Mouse (Mus musculus): ENCODE results near the gene Casc1.

- TF ChIP-seq CTCF (conservative IDR thresholded peaks at IDR 0.05; ENCODE audit: insufficient read depth, insufficient read length, low read depth, low read length) (no peak), POLR2A (IDR thresholded peaks at IDR 0.05; ENCODE audit: low read depth, low read length) (no peak)
Measured at GRCm38 (mm10) chr6:145204440-145204839, 6.4 kb downstream of the Casc1 start.
